Mouse (Mus musculus) neural tube, embryonic 13.5 days (tissue): ENCODE data around the gene Slc17a9. TPM values are rescaled to one million over a fixed set of nuclear protein-coding genes. Genes with fewer than 3 reads are reported as not detected.

Experiments
- ATAC-seq: fragments of 200-750 bp; cut with Nextera tagmentation; 2 replicates; pipeline ENCODE4 v1.8.0; 2017; ENCODE audit warnings: low read depth, mild to moderate bottlenecking, moderate TSS enrichment, moderate library complexity
- H3K27ac ChIP-seq: fragments of 300-500 bp; sonication (generic); replicated peaks from 2 replicates; pipeline ENCODE4 v1.5.1; 2015; ENCODE audit warnings: moderate library complexity, mild to moderate bottlenecking, inconsistent platforms
- H3K27me3 ChIP-seq: fragments of 300-500 bp; sonication (generic); 2 replicates; pipeline ENCODE4 v1.6.1; 2015; ENCODE audit warnings: mild to moderate bottlenecking, inconsistent platforms
- H3K36me3 ChIP-seq: fragments of 300-500 bp; sonication (generic); 2 replicates; pipeline ENCODE4 v1.6.1; 2015; ENCODE audit warnings: mild to moderate bottlenecking, inconsistent platforms
- H3K4me1 ChIP-seq: fragments of 300-500 bp; sonication (generic); replicated peaks from 2 replicates; pipeline ENCODE4 v1.6.1; 2015; ENCODE audit warnings: inconsistent platforms
- H3K4me2 ChIP-seq: fragments of 300-500 bp; sonication (generic); 2 replicates; pipeline ENCODE4 v1.6.1; 2015; ENCODE audit warnings: inconsistent platforms, mild to moderate bottlenecking, moderate library complexity
- H3K4me3 ChIP-seq: fragments of 300-500 bp; sonication (generic); 2 replicates; pipeline ENCODE4 v1.5.1; 2015; ENCODE audit warnings: mild to moderate bottlenecking, inconsistent platforms
- H3K9ac ChIP-seq: fragments of 300-500 bp; sonication (generic); 2 replicates; pipeline ENCODE4 v1.6.1; 2015; ENCODE audit warnings: moderate library complexity, mild to moderate bottlenecking, inconsistent platforms
- H3K9me3 ChIP-seq: fragments of 300-500 bp; sonication (generic); 2 replicates; pipeline ENCODE4 v1.6.1; 2016; ENCODE audit warnings: inconsistent platforms
- WGBS: fragments of 180-500 bp; shearing (Covaris S2); methylation state at CpG from one replicate; pipeline ENCODE4 v1.1.7; 2015; 5-methylcytosine and 5-hydroxymethylcytosine counted together
- polyA plus RNA-seq: library from polyadenylated mRNA; unstranded; fragments of >200 nt; fragmentation: Nextera tagmentation; extraction: Ambion mirVana; gene quantifications from 2 replicates; pipeline ENCODE4 v1.2.1, GENCODE M21; 2015

Gene Slc17a9
- polyA plus RNA-seq, 1 experiment from 2014 or later, result 0.35 TPM

DNA sequence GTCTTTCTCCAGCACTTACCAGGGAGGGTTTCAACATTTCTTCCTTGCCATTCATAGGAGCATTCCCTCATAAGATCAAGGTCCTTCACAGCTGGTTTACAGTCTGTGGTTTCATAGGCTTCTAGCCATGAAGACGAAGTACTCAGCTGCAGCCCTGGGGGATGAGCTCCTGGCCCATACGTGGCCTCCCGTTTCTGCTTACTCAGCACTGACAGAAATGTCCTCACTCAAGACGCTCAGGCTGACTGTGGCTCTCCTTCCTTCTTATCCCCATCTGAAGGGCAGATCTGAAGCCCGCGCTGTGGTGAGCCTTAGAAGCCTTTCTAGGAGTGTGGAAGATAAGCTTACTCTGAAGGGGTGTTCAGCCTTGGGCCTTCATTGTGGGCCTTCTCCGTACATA, 40.6 kb downstream of the Slc17a9 start:
- no peak overlapping the region for H3K9ac ChIP-seq
- H3K27ac ChIP-seq, result no peak overlapping the region
- no peak for ATAC-seq
- H3K27me3 ChIP-seq, result peaks cover 21% of the 10 kb centered on the region
- no peak overlapping the region for H3K4me2 ChIP-seq
- H3K4me1 ChIP-seq, result 0 out of 2 replicates have a peak, but pooled peaks cover 9% of the 10 kb centered on the region
- no peak overlapping the region for H3K4me3 ChIP-seq
- H3K9me3 ChIP-seq, result no peaks in the 10 kb centered on the region
- WGBS, result 70% methylated on average over 7 of the region's 7 CpGs
- H3K36me3 ChIP-seq, result no peaks in the 10 kb centered on the region

DNA sequence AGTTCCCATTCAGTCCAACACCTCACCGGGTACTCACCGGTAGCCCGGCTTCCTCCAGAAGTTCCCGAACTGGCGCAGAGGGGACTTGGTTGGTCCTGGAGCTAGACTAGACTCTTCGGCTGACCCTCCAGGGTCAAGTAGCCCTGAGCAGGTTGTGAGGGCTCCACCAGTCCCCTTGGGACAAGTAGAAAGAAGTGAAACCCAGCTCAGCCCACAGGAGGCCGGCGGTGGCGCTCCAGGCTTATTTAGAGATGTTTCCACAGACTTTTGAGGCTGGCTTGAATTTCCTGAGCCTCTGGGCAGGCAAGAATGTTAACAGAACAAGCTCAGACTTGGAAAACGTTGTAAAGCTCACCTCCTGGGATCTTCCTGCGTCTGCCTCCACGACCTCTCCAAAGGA, 50.2 kb downstream of the Slc17a9 start:
- Histone ChIP-seq H3K4me3 (peak overlapping the region; percentile 35), H3K36me3 (no peaks in the 10 kb centered on the region), H3K27me3 (peaks cover 98% of the 10 kb centered on the region), H3K9me3 (no peaks in the 10 kb centered on the region), H3K9ac (no peak overlapping the region), H3K27ac (no peak overlapping the region), H3K4me1 (peaks cover 13% of the 10 kb centered on the region), H3K4me2 (peak overlapping the region; percentile 13)
- 5% methylated on average over 12 of the region's 12 CpGs for WGBS
- ATAC-seq, result no peak

DNA sequence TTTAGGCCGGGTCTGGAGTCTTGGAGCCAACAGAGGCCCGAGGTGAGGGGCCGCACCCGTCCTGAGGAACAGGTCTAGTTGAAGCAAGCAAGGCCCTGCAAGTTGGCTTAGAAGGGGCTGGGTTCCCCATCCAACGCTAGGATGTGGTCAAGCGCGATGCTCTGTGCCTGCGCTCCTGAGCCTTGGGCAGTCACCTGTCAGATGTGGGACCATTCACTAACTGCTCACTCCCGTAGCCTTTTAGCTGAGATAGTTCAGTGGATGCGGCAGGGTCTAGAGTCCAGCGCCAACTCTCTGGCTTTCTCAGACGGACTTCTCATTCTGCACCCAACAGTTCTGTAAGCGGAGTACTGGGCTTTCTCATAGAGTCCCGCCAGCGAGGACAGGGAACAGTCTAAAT, 50.6 kb downstream of the Slc17a9 start:
- Histone ChIP-seq H3K4me3 (peak overlapping the region; percentile 35), H3K27ac (no peak overlapping the region), H3K4me2 (peak overlapping the region; percentile 53), H3K4me1 (peaks cover 13% of the 10 kb centered on the region), H3K36me3 (no peaks in the 10 kb centered on the region), H3K27me3 (peaks cover 96% of the 10 kb centered on the region), H3K9me3 (no peaks in the 10 kb centered on the region), H3K9ac (no peak overlapping the region)
- ATAC-seq, result no peak
- WGBS, result 5% methylated on average over 15 of the region's 15 CpGs

DNA sequence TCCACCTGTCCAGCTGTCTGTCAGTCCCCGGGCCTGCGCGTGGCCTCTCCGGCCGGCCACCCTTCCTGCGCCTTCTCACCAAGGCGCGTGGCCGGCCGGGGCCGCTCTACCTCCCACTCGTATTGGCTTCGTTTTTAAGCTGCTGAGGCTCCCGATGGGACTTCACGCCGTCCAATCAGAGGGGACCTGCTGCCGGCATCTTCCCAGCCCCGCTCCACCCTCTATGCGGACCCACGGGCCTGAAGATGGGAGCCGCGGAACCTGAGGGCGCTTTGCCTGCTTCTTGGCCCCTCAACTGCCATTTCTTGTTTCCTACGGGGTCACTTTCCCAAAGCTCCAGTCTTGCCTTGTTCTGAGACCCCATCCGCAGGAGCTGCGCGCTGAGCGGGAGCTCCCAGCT, 51.7 kb downstream of the Slc17a9 start, which contains the start of gene Bhlhe23:
Gene Bhlhe23 (minus strand): TSS at position 108 of the 400 bp plus-strand sequence.
- Histone ChIP-seq H3K4me2 (peak within 1 kb of the TSS; percentile 53), H3K27me3 (peaks cover 95% of the 10 kb centered on the region), H3K9ac (peak within 1 kb of the TSS; percentile 50; the same call in 1 of the 2 replicates), H3K36me3 (no peaks in the 10 kb centered on the region), H3K4me3 (peak within 1 kb of the TSS; percentile 35), H3K9me3 (no peaks in the 10 kb centered on the region), H3K27ac (no peak within 1 kb of the TSS), H3K4me1 (peaks cover 13% of the 10 kb centered on the region)
- under 1% methylated on average over 28 of the region's 28 CpGs for WGBS
- ATAC-seq, result no peak

DNA sequence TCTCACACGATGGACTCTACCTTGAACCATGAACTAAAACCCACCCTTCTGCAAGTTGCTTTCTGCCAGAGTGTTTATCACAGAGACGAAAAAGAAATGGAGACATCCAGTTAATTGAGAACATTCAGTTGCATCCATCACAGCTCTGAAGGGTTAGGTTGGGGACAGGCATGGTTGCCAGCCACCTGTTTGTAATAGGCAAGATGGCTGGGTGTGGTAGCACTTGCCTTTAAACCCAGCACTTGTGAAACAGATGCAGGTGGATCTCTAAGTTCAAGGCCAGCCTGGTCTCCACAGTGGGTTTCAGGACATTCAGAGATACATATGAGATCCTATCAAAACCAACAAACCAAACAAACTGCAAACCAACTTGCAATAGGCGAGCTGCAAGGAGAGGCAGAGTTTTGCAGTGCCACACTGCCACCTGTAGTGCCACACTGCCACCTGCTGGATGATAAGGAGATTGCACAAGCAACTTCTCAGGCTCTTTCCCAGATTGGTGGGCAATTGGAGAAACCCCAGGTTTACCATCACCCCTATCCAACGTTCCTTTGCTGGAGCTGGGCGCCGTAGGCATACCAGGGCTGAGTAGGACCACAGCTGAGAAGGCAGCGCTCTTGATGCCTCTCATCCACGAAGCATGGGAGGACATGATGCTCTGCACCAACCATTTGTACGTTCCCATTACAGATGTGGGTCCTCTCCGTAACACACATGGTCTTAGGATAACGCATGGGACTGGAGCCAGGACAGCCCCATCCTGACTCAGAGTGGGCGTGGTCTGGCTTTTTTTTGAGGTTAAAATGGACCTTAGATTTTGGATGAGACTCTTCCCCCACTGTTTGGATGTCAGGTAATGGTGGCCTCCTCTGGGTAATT, 54.4 kb downstream of the Slc17a9 start:
- H3K27me3 ChIP-seq, result peaks cover 71% of the 10 kb centered on the region
- H3K27ac ChIP-seq, result no peak overlapping the region
- H3K4me3 ChIP-seq, result no peak overlapping the region
- no peak overlapping the region for H3K4me2 ChIP-seq
- peaks cover 13% of the 10 kb centered on the region for H3K4me1 ChIP-seq
- no peaks in the 10 kb centered on the region for H3K9me3 ChIP-seq
- no peaks in the 10 kb centered on the region for H3K36me3 ChIP-seq
- peak; percentile 36; the same call in 1 of the 2 replicates for ATAC-seq
- no peak overlapping the region for H3K9ac ChIP-seq
- WGBS, result 24% methylated on average over 12 of the region's 12 CpGs

DNA sequence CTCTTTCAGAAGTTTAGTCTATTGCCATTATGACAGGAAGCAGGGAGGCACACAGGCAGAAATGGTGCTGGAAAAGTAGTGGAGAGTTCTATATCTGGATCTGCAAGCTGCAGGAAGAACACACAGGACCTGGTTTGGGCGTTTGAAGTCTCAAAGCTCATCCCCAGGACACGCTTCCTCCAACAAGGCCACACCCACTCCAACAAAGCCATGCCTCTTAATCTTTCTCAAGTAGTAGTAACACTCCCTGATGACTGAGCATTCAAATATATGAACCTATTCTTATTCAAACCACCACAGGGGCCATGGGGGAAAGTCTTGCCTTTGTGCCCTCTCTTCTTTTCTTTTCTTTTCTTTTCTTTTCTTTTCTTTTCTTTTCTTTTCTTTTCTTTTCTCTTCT, 55.2 kb downstream of the Slc17a9 start:
- H3K9ac ChIP-seq, result no peak overlapping the region
- WGBS, result 20% methylated on average over 2 of the region's 2 CpGs
- H3K4me2 ChIP-seq, result no peak overlapping the region
- H3K27me3 ChIP-seq, result peaks cover 63% of the 10 kb centered on the region
- no peaks in the 10 kb centered on the region for H3K36me3 ChIP-seq
- H3K4me1 ChIP-seq, result peaks cover 13% of the 10 kb centered on the region
- no peaks in the 10 kb centered on the region for H3K9me3 ChIP-seq
- H3K27ac ChIP-seq, result no peak overlapping the region
- H3K4me3 ChIP-seq, result no peak overlapping the region
- no peak for ATAC-seq

DNA sequence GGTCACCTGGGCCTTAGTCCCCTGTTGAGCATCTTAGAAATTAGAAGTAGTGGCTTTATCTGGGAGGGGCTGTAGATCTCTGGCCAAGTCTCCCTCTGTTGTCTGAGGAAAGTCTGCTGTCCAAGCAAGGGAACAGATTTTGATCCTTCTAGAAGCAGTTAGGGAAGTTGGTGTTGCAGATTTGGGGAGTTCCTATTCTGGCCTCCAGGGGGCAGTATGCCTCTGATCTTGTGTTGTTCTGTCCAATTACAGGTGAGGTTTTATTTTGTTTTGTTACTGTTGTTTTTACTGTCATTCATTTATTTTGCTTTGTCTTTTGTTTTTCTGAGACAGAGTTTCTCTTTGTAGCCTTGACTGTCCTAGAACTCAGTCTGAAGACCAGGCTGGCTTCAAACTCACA, 61.7 kb downstream of the Slc17a9 start:
- Histone ChIP-seq H3K9ac (no peak overlapping the region), H3K27me3 (peaks cover 24% of the 10 kb centered on the region), H3K36me3 (no peaks in the 10 kb centered on the region), H3K4me1 (peaks cover 11% of the 10 kb centered on the region), H3K27ac (no peak overlapping the region), H3K4me3 (no peak overlapping the region), H3K4me2 (no peak overlapping the region), H3K9me3 (no peaks in the 10 kb centered on the region)
- ATAC-seq, result no peak

- Histone ChIP-seq H3K27ac (no peak overlapping the region), H3K4me1 (peaks cover 11% of the 10 kb centered on the region), H3K9me3 (no peaks in the 10 kb centered on the region), H3K36me3 (no peaks in the 10 kb centered on the region), H3K4me3 (no peak overlapping the region), H3K4me2 (no peak overlapping the region), H3K9ac (no peak overlapping the region), H3K27me3 (peaks cover 20% of the 10 kb centered on the region)
- ATAC-seq, result no peak
- WGBS, result 80% methylated on average over 13 of the region's 13 CpGs
Measured at GRCm38 (mm10) chr2:180787566-180788232, 62.6 kb downstream of the Slc17a9 start.

GRCm38 (mm10) chr2:180788386-180788785, 63.3 kb downstream of the Slc17a9 start:
- peaks cover 20% of the 10 kb centered on the region for H3K27me3 ChIP-seq
- H3K4me2 ChIP-seq, result 0 out of 2 replicates have a peak overlapping the region, but pooled peaks have one; percentile 11
- whole genome bisulfite sequencing, result 51% methylated on average over 2 of the region's 2 CpGs
- peaks cover 11% of the 10 kb centered on the region for H3K4me1 ChIP-seq
- peak overlapping the region; percentile 1; the same call in 1 of the 2 replicates for H3K27ac ChIP-seq
- no peaks in the 10 kb centered on the region for H3K36me3 ChIP-seq
- H3K4me3 ChIP-seq, result no peak overlapping the region
- H3K9ac ChIP-seq, result no peak overlapping the region
- no peaks in the 10 kb centered on the region for H3K9me3 ChIP-seq
- ATAC-seq, result no peak

DNA sequence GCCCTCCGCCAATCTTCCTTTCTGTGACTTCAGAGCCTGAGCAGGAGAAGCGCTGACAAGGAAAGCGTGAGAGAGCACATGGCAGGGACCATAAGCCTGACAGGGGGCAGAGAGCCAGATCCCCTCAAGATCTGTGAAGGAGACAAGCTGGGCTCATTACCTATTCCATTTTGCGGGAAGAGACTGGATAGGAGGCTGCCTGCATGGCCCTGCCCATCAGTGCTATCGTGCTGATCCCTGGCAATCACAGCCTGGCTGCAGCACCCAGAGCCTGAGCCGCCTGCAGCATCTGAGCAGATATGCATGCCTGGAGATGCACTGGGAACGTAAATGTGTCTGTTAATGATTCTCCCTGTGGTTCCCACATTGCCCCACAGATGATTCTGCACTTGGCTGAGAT, 63.8 kb downstream of the Slc17a9 start:
- Histone ChIP-seq H3K4me2 (0 out of 2 replicates have a peak overlapping the region, but pooled peaks have one; percentile 11), H3K4me3 (no peak overlapping the region), H3K36me3 (no peaks in the 10 kb centered on the region), H3K9ac (0 out of 2 replicates have a peak overlapping the region, but pooled peaks have one; percentile 17), H3K27ac (0 out of 2 replicates have a peak overlapping the region, but pooled peaks have one; percentile 1), H3K27me3 (peaks cover 20% of the 10 kb centered on the region), H3K4me1 (peaks cover 11% of the 10 kb centered on the region), H3K9me3 (no peaks in the 10 kb centered on the region)
- 17% methylated on average over 7 of the region's 7 CpGs for WGBS
- ATAC-seq, result peak; percentile 59

- WGBS, result 50% methylated on average over 4 of the region's 4 CpGs
- Histone ChIP-seq H3K9me3 (no peaks in the 10 kb centered on the region), H3K9ac (no peak overlapping the region), H3K36me3 (no peaks in the 10 kb centered on the region), H3K4me2 (no peak overlapping the region), H3K27ac (no peak overlapping the region), H3K4me1 (peaks cover 23% of the 10 kb centered on the region), H3K4me3 (no peak overlapping the region), H3K27me3 (peaks cover 20% of the 10 kb centered on the region)
- no peak; the same call in 1 of the 2 replicates for ATAC-seq
Measured at GRCm38 (mm10) chr2:180791674-180792073, 66.6 kb downstream of the Slc17a9 start.
